Mouse (Mus musculus) heart, postnatal 0 days (tissue): Measurements from ENCODE around the gene Kif1c. TPM values are rescaled to one million over a fixed set of nuclear protein-coding genes. Genes with fewer than 3 reads are reported as not detected.

Experiments used
- ATAC-seq: fragments of 200-750 bp; cut with Nextera tagmentation; 2 replicates; pipeline ENCODE4 v1.8.0; 2017; ENCODE audit warnings: low read depth, moderate number of reproducible peaks, moderate library complexity; ENCODE audit not compliant: insufficient read depth
- DNase-seq: peaks from one replicate; pipeline ENCODE4 v3.0.0-alpha.2; 2016; ENCODE audit warnings: low spot score
- H3K27ac ChIP-seq: fragments of 300-500 bp; sonication (generic); 2 replicates; pipeline ENCODE4 v1.5.1; 2014; ENCODE audit warnings: low read depth, mild to moderate bottlenecking
- H3K27me3 ChIP-seq: fragments of 300-500 bp; sonication (generic); 2 replicates; pipeline ENCODE4 v1.6.1; 2014; ENCODE audit warnings: low read length, mixed read lengths; ENCODE audit not compliant: control insufficient read depth, insufficient read depth
- H3K36me3 ChIP-seq: fragments of 300-500 bp; sonication (generic); replicated peaks from 2 replicates; pipeline ENCODE4 v1.6.1; 2014; ENCODE audit warnings: low read length, mixed read lengths; ENCODE audit not compliant: control insufficient read depth, insufficient read depth
- H3K4me1 ChIP-seq: fragments of 300-500 bp; sonication (generic); 2 replicates; pipeline ENCODE4 v1.6.1; 2014; ENCODE audit warnings: antibody characterized with exemption; ENCODE audit not compliant: control insufficient read depth, insufficient read depth
- H3K4me2 ChIP-seq: fragments of 300-500 bp; sonication (generic); 2 replicates; pipeline ENCODE4 v1.6.1; 2014; ENCODE audit warnings: low read depth, mild to moderate bottlenecking, low read length, moderate library complexity
- H3K4me3 ChIP-seq: fragments of 300-500 bp; sonication (generic); 2 replicates; pipeline ENCODE4 v1.5.1; 2014; ENCODE audit warnings: low read depth, low read length
- H3K9ac ChIP-seq: fragments of 300-500 bp; sonication (generic); replicated peaks from 2 replicates; pipeline ENCODE4 v1.6.1; 2014; ENCODE audit warnings: low read depth, low read length, mixed read lengths
- H3K9me3 ChIP-seq: fragments of 300-500 bp; sonication (generic); replicated peaks from 2 replicates; pipeline ENCODE4 v1.6.1; 2016; ENCODE audit warnings: low read length; ENCODE audit not compliant: control insufficient read depth
- CTCF ChIP-seq: IDR thresholded peaks from 2 replicates; pipeline ENCODE4 v1.5.1; 2016; ENCODE audit warnings: antibody characterized with exemption, control low read depth, low read depth
- EP300 ChIP-seq: IDR thresholded peaks from 2 replicates; pipeline ENCODE4 v1.6.1; 2016; ENCODE audit warnings: antibody characterized with exemption, low read depth
- WGBS: fragments of 180-500 bp; shearing (Covaris S2); extraction: QIAGEN DNeasy Blood & Tissue Kit; methylation state at CpG from one replicate; pipeline ENCODE4 v1.1.7; 2014; 5-methylcytosine and 5-hydroxymethylcytosine counted together
- polyA plus RNA-seq: library from polyadenylated mRNA; unstranded; fragments of >200 nt; fragmentation: Nextera tagmentation; extraction: Ambion mirVana; gene quantifications from 2 replicates; pipeline ENCODE4 v1.2.1, GENCODE M21; 2015
- total RNA-seq: library from RNA; depleted of rRNA; stranded (reverse); fragments of >200 nt; gene quantifications from 2 replicates; pipeline ENCODE4 v1.2.3, GENCODE M21; 2014; ENCODE audit warnings: low replicate concordance

The Kif1c gene
- total and polyA plus RNA-seq, 2 experiments from 2014 or later = 6.4 to 92.9 TPM

- DNase-seq (no peak), ATAC-seq (no peak)
- Histone ChIP-seq H3K9me3 (no peaks in the 10 kb centered on the region), H3K4me3 (no peak overlapping the region), H3K27me3 (no peaks in the 10 kb centered on the region), H3K9ac (no peak overlapping the region), H3K4me1 (peaks cover 8% of the 10 kb centered on the region), H3K4me2 (no peak overlapping the region), H3K36me3 (peaks cover 82% of the 10 kb centered on the region), H3K27ac (no peak overlapping the region)
- 84% methylated on average over 8 of the region's 8 CpGs for WGBS
- TF ChIP-seq EP300 (no peak), CTCF (no peak)
Measured at GRCm38 (mm10) chr11:70679894-70680293, 20.5 kb upstream of the Kif1c start.

GRCm38 (mm10) chr11:70681170-70681569 is 19.2 kb upstream of the Kif1c start:
- H3K4me1 ChIP-seq = peaks cover 5% of the 10 kb centered on the region
- H3K27ac ChIP-seq = no peak overlapping the region
- DNase-seq (no peak), ATAC-seq (no peak)
- H3K4me2 ChIP-seq = no peak overlapping the region
- H3K9ac ChIP-seq = no peak overlapping the region
- H3K36me3 ChIP-seq = peaks cover 80% of the 10 kb centered on the region
- 71% methylated on average over 12 of the region's 12 CpGs for WGBS
- H3K9me3 ChIP-seq = no peaks in the 10 kb centered on the region
- TF ChIP-seq EP300 (no peak), CTCF (no peak)
- no peak overlapping the region for H3K4me3 ChIP-seq
- H3K27me3 ChIP-seq = no peaks in the 10 kb centered on the region

- Histone ChIP-seq H3K4me2 (no peak overlapping the region), H3K4me1 (peaks cover 7% of the 10 kb centered on the region), H3K4me3 (no peak overlapping the region), H3K27me3 (no peaks in the 10 kb centered on the region), H3K36me3 (peaks cover 71% of the 10 kb centered on the region), H3K9ac (no peak overlapping the region), H3K27ac (0 out of 2 replicates have a peak overlapping the region, but pooled peaks have one; percentile 9), H3K9me3 (no peaks in the 10 kb centered on the region)
- peak; percentile 77 for DNase-seq
- TF ChIP-seq EP300 (no peak), CTCF (peak; percentile 75)
- ATAC-seq = peak; percentile 75
- WGBS = 38% methylated on average over 11 of the region's 11 CpGs
Measured at GRCm38 (mm10) chr11:70681897-70682581, 18.3 kb upstream of the Kif1c start.

GRCm38 (mm10) chr11:70683640-70684039 is 16.7 kb upstream of the Kif1c start:
- DNase-seq (no peak), ATAC-seq (no peak)
- H3K4me2 ChIP-seq = no peak overlapping the region
- no peaks in the 10 kb centered on the region for H3K27me3 ChIP-seq
- WGBS = 83% methylated on average over 5 of the region's 5 CpGs
- H3K4me1 ChIP-seq = peaks cover 15% of the 10 kb centered on the region
- no peaks in the 10 kb centered on the region for H3K9me3 ChIP-seq
- H3K27ac ChIP-seq = no peak overlapping the region
- H3K4me3 ChIP-seq = no peak overlapping the region
- H3K36me3 ChIP-seq = peaks cover 64% of the 10 kb centered on the region
- TF ChIP-seq EP300 (no peak), CTCF (no peak)
- H3K9ac ChIP-seq = no peak overlapping the region

GRCm38 (mm10) chr11:70686901-70687566 is 13.3 kb upstream of the Kif1c start:
- peaks cover 39% of the 10 kb centered on the region for H3K36me3 ChIP-seq
- no peaks in the 10 kb centered on the region for H3K9me3 ChIP-seq
- ATAC-seq = peak; percentile 43
- TF ChIP-seq EP300 = no peak
- TF ChIP-seq CTCF = no peak
- DNase-seq = no peak
- peak overlapping the region; percentile 71 for H3K4me2 ChIP-seq
- H3K4me1 ChIP-seq = peaks cover 24% of the 10 kb centered on the region
- no peaks in the 10 kb centered on the region for H3K27me3 ChIP-seq
- H3K4me3 ChIP-seq = peak overlapping the region; percentile 69
- peak overlapping the region; percentile 82 for H3K27ac ChIP-seq
- WGBS = 3% methylated on average over 16 of the region's 16 CpGs
- peak overlapping the region; percentile 62 for H3K9ac ChIP-seq
